Mouse (Mus musculus) stomach, adult 2 months (tissue): ENCODE results near the gene Slc30a10. TPM values are rescaled to one million over a fixed set of nuclear protein-coding genes. Genes with fewer than 3 reads are reported as not detected.

Experiments
- polyA plus RNA-seq: library from polyadenylated mRNA; depleted of rRNA; stranded (reverse); fragments of >200 nt; gene quantifications from 2 replicates; pipeline ENCODE4 v1.2.3, GENCODE M21; 2012; rRNA removed

The Slc30a10 gene
- polyA plus RNA-seq: 0.01 and 0.06 TPM in 2 replicates

DNA sequence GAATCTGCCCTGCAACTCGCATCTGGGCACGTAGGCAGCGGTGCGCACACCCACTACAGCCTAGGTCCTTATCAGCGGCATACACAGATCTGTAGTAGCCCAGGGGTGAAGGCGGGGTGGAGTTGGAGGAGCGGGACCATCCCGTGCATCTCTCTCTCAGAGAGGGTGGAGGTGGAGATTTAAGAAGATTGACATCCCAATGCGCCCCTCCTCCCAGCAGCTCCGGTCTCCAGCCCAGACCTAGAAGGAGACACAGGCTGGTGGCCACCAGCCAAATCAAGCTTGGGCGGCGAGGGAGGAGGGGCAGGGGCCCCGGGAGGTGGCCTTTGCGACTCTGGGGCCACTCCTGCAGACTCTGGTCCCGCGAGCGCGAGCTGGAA, at the start of gene Slc30a10:
TSS of gene Slc30a10 (plus strand) at position 274 of the 380 bp plus-strand sequence.

Other genes with a start within 250 kb of the Slc30a10 start
- 8.4 and 10.3 TPM in 2 replicates for gene Iars2, start 125.5 kb upstream of the Slc30a10 start, polyA plus RNA-seq
- 47.3 and 53.6 TPM in 2 replicates for gene Bpnt1, start 122.7 kb upstream of the Slc30a10 start, polyA plus RNA-seq
- gene Eprs, start 91.8 kb upstream of the Slc30a10 start, polyA plus RNA-seq: 1.1 and 1.4 TPM in 2 replicates